Mouse (Mus musculus): ENCODE data around the gene St5.

GRCm38 (mm10) chr7:109620288-109620687 is 83.1 kb downstream of the St5 start:
- TF ChIP-seq CTCF (IDR thresholded peaks at IDR 0.05; ENCODE audit: control insufficient read depth, insufficient read depth, insufficient read length) (no peak), USF1 (IDR thresholded peaks at IDR 0.05; ENCODE audit: low read depth) (no peak), FOSL1 (IDR thresholded peaks at IDR 0.05; ENCODE audit: insufficient read depth, low read length, poor library complexity, severe bottlenecking) (no peak), MAX (IDR thresholded peaks at IDR 0.05) (no peak), CEBPB (IDR thresholded peaks at IDR 0.05; ENCODE audit: low read depth) (no peak), MYOG (IDR thresholded peaks at IDR 0.05; ENCODE audit: control insufficient read depth, extremely low read depth, insufficient read length) (no peak), MYOD1 (IDR thresholded peaks at IDR 0.05; ENCODE audit: control insufficient read depth, insufficient read length, low read depth) (no peak)
